Mouse (Mus musculus) embryonic facial prominence, embryonic 11.5 days (tissue): ENCODE data around the gene Slc9b1. TPM values are rescaled to one million over a fixed set of nuclear protein-coding genes. Genes with fewer than 3 reads are reported as not detected.

Source experiments
- ATAC-seq: fragments of 200-750 bp; cut with Nextera tagmentation; replicated peaks from 2 replicates; pipeline ENCODE4 v1.8.0; 2017; ENCODE audit warnings: low read depth; ENCODE audit not compliant: insufficient number of reproducible peaks, low FRiP score, low TSS enrichment
- DNase-seq: peaks from one replicate; pipeline ENCODE4 v3.0.0-alpha.2; 2015; ENCODE audit warnings: low spot score
- H3K27ac ChIP-seq: fragments of 300-500 bp; sonication (generic); replicated peaks from 2 replicates; pipeline ENCODE4 v1.5.1; 2014; ENCODE audit warnings: mild to moderate bottlenecking, low read depth, low read length, control low read depth
- H3K27me3 ChIP-seq: fragments of 300-500 bp; sonication (generic); 2 replicates; pipeline ENCODE4 v1.6.1; 2014; ENCODE audit warnings: mild to moderate bottlenecking, low read length, moderate library complexity, mixed read lengths; ENCODE audit not compliant: control insufficient read depth, insufficient read depth
- H3K36me3 ChIP-seq: fragments of 300-500 bp; sonication (generic); replicated peaks from 2 replicates; pipeline ENCODE4 v1.6.1; 2014; ENCODE audit warnings: low read depth, mild to moderate bottlenecking, low read length, moderate library complexity, mixed read lengths; ENCODE audit not compliant: control insufficient read depth, insufficient read depth
- H3K4me1 ChIP-seq: fragments of 300-500 bp; sonication (generic); 2 replicates; pipeline ENCODE4 v1.6.1; 2014; ENCODE audit warnings: low read length, mixed read lengths; ENCODE audit not compliant: control insufficient read depth, insufficient read depth
- H3K4me2 ChIP-seq: fragments of 300-500 bp; sonication (generic); 2 replicates; pipeline ENCODE4 v1.6.1; 2014; ENCODE audit warnings: low read depth, mild to moderate bottlenecking, control low read depth, low read length, moderate library complexity
- H3K4me3 ChIP-seq: fragments of 300-500 bp; sonication (generic); 2 replicates; pipeline ENCODE4 v1.5.1; 2014; ENCODE audit warnings: low read depth, low read length, control low read depth
- H3K9ac ChIP-seq: fragments of 300-500 bp; sonication (generic); replicated peaks from 2 replicates; pipeline ENCODE4 v1.6.1; 2014; ENCODE audit warnings: mild to moderate bottlenecking, control low read depth, low read length
- H3K9me3 ChIP-seq: fragments of 300-500 bp; sonication (generic); replicated peaks from 2 replicates; pipeline ENCODE4 v1.6.1; 2016; ENCODE audit warnings: mild to moderate bottlenecking, low read length, inconsistent platforms, mixed read lengths; ENCODE audit not compliant: control insufficient read depth
- WGBS: fragments of 180-500 bp; shearing (Covaris S2); extraction: QIAGEN DNeasy Blood & Tissue Kit; methylation state at CpG from one replicate; pipeline ENCODE4 v1.1.7; 2014; 5-methylcytosine and 5-hydroxymethylcytosine counted together
- polyA plus RNA-seq: library from polyadenylated mRNA; unstranded; fragments of >200 nt; fragmentation: Nextera tagmentation; extraction: Ambion mirVana; gene quantifications from 2 replicates; pipeline ENCODE4 v1.2.1, GENCODE M21; 2014

Gene Slc9b1
- polyA plus RNA-seq, 1 experiment from 2014 or later = 0.63 TPM

GRCm38 (mm10) chr3:135409219-135409618 lies 61.4 kb downstream of the Slc9b1 start:
- DNase-seq (no peak), ATAC-seq (no peak)
- Histone ChIP-seq H3K4me1 (no peaks in the 10 kb centered on the region), H3K9me3 (no peaks in the 10 kb centered on the region), H3K36me3 (no peaks in the 10 kb centered on the region), H3K27ac (no peak overlapping the region), H3K27me3 (no peaks in the 10 kb centered on the region), H3K9ac (no peak overlapping the region), H3K4me2 (no peak overlapping the region), H3K4me3 (no peak overlapping the region)
- 99% methylated on average over 5 of the region's 5 CpGs for WGBS

- Histone ChIP-seq H3K27me3 (no peaks in the 10 kb centered on the region), H3K9ac (no peak overlapping the region), H3K9me3 (no peaks in the 10 kb centered on the region), H3K27ac (no peak overlapping the region), H3K4me1 (no peaks in the 10 kb centered on the region), H3K4me2 (no peak overlapping the region), H3K4me3 (no peak overlapping the region), H3K36me3 (no peaks in the 10 kb centered on the region)
- WGBS = 91% methylated on average over 12 of the region's 12 CpGs
- DNase-seq (no peak), ATAC-seq (no peak)
Observed at GRCm38 (mm10) chr3:135411056-135411455, 63.2 kb downstream of the Slc9b1 start.

- Histone ChIP-seq H3K4me1 (no peaks in the 10 kb centered on the region), H3K9me3 (no peaks in the 10 kb centered on the region), H3K4me2 (no peak overlapping the region), H3K27ac (no peak overlapping the region), H3K4me3 (no peak overlapping the region), H3K9ac (no peak overlapping the region), H3K36me3 (no peaks in the 10 kb centered on the region), H3K27me3 (no peaks in the 10 kb centered on the region)
- 79% methylated on average over 9 of the region's 9 CpGs for WGBS
- no peak for ATAC-seq
- no peak for DNase-seq
Observed at GRCm38 (mm10) chr3:135411824-135412223, 64.0 kb downstream of the Slc9b1 start.

- no peaks in the 10 kb centered on the region for H3K4me1 ChIP-seq
- H3K27ac ChIP-seq = no peak overlapping the region
- 77% methylated on average over 3 of the region's 3 CpGs for WGBS
- no peak overlapping the region for H3K9ac ChIP-seq
- ATAC-seq (no peak), DNase-seq (no peak)
- no peak overlapping the region for H3K4me2 ChIP-seq
- H3K27me3 ChIP-seq = no peaks in the 10 kb centered on the region
- H3K36me3 ChIP-seq = no peaks in the 10 kb centered on the region
- H3K9me3 ChIP-seq = no peaks in the 10 kb centered on the region
- no peak overlapping the region for H3K4me3 ChIP-seq
Observed at GRCm38 (mm10) chr3:135417245-135417644, 69.4 kb downstream of the Slc9b1 start.

GRCm38 (mm10) chr3:135417799-135418198 lies 70.0 kb downstream of the Slc9b1 start:
- no peaks in the 10 kb centered on the region for H3K36me3 ChIP-seq
- no peaks in the 10 kb centered on the region for H3K9me3 ChIP-seq
- H3K27me3 ChIP-seq = no peaks in the 10 kb centered on the region
- 69% methylated on average over 3 of the region's 3 CpGs for WGBS
- H3K4me1 ChIP-seq = no peaks in the 10 kb centered on the region
- no peak overlapping the region for H3K27ac ChIP-seq
- no peak for DNase-seq
- H3K9ac ChIP-seq = no peak overlapping the region
- H3K4me2 ChIP-seq = no peak overlapping the region
- ATAC-seq = no peak
- H3K4me3 ChIP-seq = no peak overlapping the region

- no peak for DNase-seq
- no peak overlapping the region for H3K9ac ChIP-seq
Observed at GRCm38 (mm10) chr3:135420542-135421309, 72.9 kb downstream of the Slc9b1 start.

GRCm38 (mm10) chr3:135421310-135421594 lies 73.4 kb downstream of the Slc9b1 start:
- Histone ChIP-seq H3K27ac (no peak overlapping the region), H3K4me3 (no peak overlapping the region), H3K36me3 (no peaks in the 10 kb centered on the region), H3K9ac (no peak overlapping the region), H3K4me2 (no peak overlapping the region), H3K9me3 (no peaks in the 10 kb centered on the region), H3K27me3 (no peaks in the 10 kb centered on the region), H3K4me1 (no peaks in the 10 kb centered on the region)
- ATAC-seq = no peak
- no peak for DNase-seq

More at GRCm38 (mm10) chr3:135420542-135421309, 72.9 kb downstream of the Slc9b1 start:
- H3K36me3 ChIP-seq = no peaks in the 10 kb centered on the region
- no peak for ATAC-seq
- no peak overlapping the region for H3K4me2 ChIP-seq
- no peak overlapping the region for H3K4me3 ChIP-seq
- WGBS = 81% methylated on average over 9 of the region's 9 CpGs
- H3K9me3 ChIP-seq = no peaks in the 10 kb centered on the region
- H3K27ac ChIP-seq = no peak overlapping the region
- no peaks in the 10 kb centered on the region for H3K4me1 ChIP-seq
- H3K27me3 ChIP-seq = no peaks in the 10 kb centered on the region

GRCm38 (mm10) chr3:135422232-135422855 lies 74.5 kb downstream of the Slc9b1 start:
- H3K27me3 ChIP-seq = no peaks in the 10 kb centered on the region
- peak overlapping the region; percentile 84 for H3K9ac ChIP-seq
- DNase-seq (no peak), ATAC-seq (no peak)
- H3K4me1 ChIP-seq = no peaks in the 10 kb centered on the region
- no peaks in the 10 kb centered on the region for H3K36me3 ChIP-seq
- H3K27ac ChIP-seq = peak overlapping the region; percentile 87; the same call in 1 of the 2 replicates
- no peaks in the 10 kb centered on the region for H3K9me3 ChIP-seq
- peak overlapping the region; percentile 53 for H3K4me2 ChIP-seq
- H3K4me3 ChIP-seq = peak overlapping the region; percentile 68
- WGBS = 29% methylated on average over 8 of the region's 8 CpGs
